Mouse (Mus musculus): ENCODE measurements around the gene Olfr1513.
A peak's percentile ranks its signal among the peaks of the same experiment; 100 is the strongest.
"Not testable (repeated sequence)": the region's sequence is repeated elsewhere in the genome, so short reads cannot be mapped to it uniquely, and the experiment has no call there.

Gene Olfr1513

DNA sequence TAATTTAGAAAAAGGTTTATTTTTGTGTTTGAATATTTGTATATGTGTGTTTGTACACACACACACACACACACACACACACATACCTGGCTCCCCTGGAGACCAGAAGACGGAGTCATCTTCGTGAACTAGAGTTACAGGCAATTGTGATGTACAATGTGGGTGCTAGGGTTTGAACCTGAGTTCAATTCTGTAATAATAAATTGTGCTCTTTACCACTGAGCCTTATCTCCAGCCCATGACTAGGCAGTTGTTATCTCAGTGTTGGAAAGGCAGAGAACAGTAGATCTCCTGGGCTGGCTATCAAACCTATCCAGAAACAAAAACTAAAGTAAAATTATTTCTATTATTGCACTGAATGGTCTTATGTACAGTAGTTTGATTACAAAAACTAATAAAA is 50.1 kb downstream of the Olfr1513 start:
- no peak for DNase-seq

DNA sequence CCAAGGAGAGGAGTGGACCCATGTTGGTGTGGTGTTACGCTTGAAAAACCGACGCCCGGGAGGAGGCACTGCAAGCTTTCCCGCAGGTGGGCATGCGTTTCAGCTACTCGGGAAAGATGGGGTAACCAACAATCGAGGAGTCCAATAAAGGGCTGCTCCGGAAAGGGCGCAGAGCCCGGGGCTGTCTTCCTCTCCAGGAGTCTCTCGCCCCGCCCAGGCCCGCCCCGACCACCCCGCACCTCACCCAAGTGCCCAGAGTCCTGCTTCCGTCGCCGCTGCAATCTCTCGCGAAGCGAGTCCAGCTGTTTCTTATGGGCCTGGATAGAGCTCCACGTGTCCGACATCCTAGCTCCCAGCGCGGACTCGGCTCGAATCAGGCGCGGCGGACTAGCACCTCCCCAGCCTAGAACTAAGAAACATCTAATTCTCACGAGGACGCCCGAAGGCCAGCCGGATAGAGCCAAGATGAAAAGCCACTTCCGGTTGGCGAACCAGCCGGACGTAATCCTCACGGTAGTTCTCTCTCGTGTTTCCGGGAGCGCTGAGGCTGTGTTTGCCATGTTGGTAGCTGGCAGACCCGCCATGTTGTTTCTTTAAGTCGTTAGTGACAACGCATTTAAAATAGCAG is 51.5 kb downstream of the Olfr1513 start, which contains the start of gene Mettl3:
TSS of gene Mettl3 (minus strand) at position 485 of the 628 bp plus-strand sequence.
- peak; percentile 88 for DNase-seq

DNA sequence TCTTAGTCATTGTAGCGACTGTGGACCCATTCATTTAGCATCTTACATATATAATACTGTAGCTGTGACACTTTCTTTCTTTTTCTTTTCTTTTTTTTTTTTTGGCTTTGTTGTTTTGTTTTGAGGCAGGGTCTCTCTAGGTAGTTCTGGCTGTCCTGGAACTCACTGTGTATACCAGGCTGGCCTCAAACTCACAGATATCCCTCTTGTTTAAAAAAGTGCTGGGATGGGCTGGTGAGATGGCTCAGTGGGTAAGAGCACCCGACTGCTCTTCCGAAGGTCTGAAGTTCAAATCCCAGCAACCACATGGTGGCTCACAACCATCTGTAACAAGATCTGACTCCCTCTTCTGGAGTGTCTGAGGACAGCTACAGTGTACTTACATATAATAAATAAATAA is 52.7 kb downstream of the Olfr1513 start:
- not testable (repeated sequence) for DNase-seq
